Mouse (Mus musculus) cerebellum, adult 9-10 months (tissue): ENCODE measurements around the gene Lyrm2.

Source experiments
- DNase-seq: peaks from one replicate; pipeline ENCODE4 v3.0.0; 2022

Gene Lyrm2

DNA sequence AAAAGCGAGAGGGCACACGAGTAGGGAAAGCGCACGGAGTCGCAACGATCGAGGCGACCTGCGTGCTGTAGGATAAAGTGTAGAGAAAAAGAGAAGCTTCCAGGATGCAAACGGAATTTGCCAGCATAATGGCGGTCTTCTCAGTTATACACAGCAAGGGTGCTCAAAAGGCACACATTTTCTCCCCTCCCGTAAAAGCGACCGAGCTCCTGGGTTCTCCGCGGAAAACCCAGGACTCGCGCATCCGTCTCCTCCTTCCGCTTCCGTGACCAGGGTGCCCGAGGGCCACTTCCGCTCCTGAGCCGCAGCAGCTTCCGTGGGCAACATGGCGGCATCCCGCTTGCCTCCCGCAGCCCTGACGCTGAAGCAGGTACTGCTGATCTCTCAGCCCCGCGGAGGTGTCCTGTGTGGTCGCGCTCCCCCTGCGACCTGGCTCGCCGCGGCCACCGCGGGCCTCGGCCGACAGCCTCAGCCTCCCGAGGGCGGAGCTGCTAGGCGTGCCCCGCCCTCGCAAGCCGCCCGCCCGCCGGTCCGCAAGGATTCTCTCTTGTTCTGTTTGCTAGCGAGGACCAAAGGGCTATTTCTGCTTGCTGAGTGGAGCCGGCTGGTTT is at the start of gene Lyrm2:
Lyrm2 (plus strand) TSS at position 288 of the 611 bp plus-strand sequence.
- DNase-seq: peak; percentile 82

DNA sequence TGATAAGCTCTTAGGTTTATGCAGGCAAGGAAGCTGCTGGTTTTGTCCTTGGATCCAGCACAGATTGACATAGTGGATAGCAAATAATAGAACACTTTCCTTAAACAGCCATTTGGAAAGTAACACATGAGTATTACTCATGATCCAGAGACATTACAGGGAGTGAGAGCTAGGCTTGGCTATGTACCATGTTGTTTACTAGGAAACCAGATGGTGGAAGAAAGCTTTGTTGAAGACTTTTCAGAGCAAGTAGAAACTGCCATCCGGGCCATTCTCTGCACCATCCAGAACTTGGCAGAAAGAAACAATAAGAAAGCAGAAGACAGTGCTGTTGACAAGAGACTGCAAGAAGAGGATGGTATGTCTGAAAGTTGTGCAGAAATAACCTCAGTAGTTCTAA is 49.3 kb upstream of the Lyrm2 start:
- no peak for DNase-seq

DNA sequence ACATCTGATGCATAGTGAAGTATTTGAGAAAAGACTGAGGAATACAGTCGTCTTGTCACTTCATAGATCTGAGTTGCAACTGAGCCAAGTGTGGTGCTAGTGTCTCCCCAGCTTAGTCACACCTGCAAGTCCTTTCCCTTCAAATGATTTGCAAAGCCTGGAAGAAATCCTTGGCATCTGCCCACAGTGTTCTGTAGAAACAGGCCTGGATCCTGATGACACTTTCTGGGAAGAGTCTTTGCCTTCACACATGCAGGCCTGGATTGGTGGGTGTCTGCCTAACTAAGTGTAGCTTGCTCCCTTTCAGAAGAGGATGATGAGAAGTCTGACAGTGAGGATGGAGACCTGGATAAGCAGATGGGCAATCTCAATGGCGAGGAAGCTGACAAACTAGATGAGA is 42.6 kb upstream of the Lyrm2 start:
- no peak for DNase-seq

DNA sequence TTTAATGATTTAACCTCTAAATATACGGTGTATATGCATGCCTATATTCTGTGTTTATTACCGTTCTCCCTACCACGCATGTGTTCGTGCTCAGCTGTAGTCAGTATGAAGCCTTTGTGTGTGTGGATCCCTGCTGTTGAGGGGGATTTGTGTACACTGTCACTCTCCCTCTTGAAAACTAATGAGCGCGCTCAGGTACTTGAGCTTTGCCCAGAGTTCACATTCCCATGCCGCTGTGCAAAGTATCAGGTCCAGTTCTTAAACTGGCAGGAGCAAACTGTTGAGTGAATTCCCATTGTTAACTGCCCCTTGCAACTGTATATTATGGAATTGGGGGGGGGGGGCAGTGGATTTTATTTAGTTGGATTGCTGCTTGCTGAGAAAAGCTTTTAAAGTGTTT is 32.6 kb upstream of the Lyrm2 start:
- no peak for DNase-seq

- no peak for DNase-seq
Measured at GRCm38 (mm10) chr4:32768046-32768445, 32.0 kb upstream of the Lyrm2 start.

DNA sequence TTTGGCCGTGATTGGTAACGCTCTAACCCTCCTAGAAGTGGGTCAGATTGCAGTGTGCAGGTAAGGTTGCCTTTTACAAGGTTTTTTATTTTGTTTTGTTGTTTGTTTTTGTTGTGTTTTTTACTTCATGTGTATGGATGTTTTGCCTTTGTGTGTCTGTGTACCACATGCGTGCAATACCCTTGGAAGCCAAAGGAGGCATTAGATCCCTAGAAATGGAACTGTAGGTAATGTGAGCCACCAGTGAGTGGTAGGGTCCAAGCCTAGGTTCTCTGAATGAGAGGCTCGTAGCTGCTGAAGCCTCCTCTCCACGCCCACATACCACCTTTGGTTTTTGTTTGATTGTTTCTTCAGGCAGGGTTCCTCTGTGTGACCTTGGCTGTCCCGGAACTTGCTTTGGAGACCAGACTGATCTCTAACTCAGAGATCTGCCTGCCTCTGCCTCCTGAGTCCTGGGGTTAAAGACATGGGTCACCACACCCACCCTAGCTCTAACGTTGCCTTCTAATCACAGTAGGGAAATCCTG is 29.7 kb upstream of the Lyrm2 start:
- no peak for DNase-seq

GRCm38 (mm10) chr4:32779996-32780395 is 20.1 kb upstream of the Lyrm2 start:
- no peak for DNase-seq

DNA sequence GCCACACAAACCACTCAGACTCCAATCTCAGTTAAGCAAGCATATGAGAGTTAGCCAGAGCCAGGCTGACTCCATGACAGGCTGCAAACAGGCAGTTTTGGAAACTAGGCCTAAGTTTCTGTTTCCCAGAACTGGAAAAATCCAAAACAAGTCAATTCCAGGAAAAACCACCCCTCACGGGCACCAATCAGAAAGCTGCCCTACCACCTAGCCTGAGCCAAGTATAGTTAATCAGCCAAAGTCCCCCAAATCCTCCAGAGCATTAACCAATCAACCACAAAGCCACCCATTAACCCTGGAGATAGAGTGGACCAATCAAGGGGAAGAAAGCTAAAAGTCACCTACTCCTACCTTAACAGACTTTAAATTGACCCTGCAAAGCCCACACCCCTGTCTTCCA is 12.9 kb upstream of the Lyrm2 start:
- DNase-seq: no peak

DNA sequence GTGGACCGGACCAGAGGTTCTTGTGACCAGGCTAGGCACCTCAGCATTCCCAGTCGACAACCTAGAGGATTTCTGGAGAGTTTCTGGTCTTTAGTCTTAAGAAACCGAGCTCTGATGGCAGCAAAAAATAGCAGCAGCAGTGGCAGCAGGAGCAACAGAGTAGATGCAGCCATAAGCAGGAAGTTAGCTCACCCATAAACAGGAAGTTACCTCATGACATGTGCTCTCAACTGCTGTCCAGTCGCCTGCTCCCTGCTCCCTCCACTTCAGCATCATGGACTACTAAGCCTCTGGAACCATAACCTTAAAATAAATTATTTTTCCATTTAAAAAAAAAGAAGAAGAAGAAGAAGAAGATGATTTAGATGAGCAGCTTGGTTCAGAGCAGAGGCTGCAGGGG is 11.0 kb upstream of the Lyrm2 start:
- no peak for DNase-seq

DNA sequence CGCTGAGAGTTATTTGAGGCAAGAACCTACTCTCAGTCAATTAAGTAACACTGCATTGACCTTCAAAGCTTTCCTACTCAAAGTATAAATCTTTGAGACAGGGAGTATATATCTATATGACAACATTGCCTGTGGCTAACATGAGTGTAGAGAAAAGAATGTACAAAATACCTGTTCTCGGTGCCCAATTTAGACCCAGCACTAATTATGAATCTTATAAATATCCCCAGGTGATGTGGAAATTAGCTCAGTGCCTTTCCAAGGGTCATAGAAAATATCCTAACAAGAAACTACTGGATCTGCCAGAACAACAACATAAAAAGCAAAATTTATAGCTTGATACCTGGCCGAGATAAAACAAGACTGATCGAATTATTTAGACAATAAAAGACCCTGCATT is 1.1 kb upstream of the Lyrm2 start:
- DNase-seq: no peak

DNA sequence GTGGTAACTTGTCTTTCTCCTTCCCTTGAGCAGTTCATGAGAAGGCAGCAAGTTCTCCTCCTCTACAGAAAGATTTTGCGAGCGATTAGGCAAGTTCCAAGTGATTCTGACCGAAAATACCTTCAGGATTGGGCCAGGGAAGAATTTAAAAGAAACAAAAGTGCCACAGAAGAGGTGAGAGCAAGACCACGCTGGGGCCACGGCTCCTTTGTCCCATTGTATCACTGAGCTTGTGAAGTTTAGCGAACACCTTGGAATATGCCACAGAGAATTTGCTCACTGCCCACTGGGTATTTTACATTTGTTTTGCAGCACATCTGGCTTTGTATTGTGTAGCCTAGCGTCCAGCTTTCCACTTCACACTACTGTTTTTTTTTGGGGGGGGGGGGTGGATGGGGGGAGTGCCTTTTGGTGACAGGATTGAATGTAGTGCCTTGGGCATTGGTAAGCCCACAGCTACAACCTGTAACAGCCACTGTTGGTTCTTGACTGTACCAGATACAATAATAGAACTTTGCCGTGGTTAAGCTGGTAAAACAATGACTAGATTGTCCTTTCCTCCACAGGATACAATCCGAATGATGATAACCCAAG is 621 bp downstream of the Lyrm2 start:
- DNase-seq: no peak

DNA sequence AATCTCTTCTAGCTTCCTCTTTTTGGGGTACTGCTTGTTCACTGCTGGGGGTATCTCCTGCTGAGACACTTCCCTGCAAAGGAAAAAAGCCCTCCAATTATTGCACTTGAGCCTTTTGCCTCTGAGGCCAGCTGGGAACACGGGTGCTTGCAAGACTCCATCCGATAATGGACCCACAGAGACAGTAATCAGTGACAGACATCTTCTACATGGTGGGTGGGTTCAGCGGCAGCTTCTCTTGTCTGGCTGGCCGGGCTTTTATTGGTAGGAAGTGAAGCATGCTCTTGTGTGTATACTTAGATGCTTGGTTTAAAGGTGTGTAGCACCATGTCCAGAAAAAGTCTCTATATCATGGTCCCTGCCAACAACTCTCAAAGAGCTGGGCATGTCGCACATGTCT is 17.4 kb downstream of the Lyrm2 start:
- DNase-seq: no peak

DNA sequence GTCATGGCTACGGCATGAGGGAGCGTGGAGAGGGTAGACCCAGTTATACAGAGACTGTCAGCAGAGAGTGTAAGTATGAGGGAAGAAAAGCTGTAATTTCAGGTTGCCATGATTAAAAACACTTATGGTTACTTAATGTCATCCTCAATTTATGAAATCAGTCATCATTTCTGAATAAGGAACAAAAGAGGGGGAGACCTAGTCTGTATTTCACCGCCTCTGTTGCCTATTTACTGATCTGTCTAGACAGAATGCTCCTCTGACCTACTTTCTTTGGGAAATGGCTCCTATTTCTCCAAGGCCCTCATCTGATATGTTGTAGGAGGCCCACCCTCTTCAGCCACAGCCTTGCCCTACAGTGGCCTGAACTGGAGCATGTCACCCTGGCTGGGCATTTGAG is 20.6 kb downstream of the Lyrm2 start:
- no peak for DNase-seq

DNA sequence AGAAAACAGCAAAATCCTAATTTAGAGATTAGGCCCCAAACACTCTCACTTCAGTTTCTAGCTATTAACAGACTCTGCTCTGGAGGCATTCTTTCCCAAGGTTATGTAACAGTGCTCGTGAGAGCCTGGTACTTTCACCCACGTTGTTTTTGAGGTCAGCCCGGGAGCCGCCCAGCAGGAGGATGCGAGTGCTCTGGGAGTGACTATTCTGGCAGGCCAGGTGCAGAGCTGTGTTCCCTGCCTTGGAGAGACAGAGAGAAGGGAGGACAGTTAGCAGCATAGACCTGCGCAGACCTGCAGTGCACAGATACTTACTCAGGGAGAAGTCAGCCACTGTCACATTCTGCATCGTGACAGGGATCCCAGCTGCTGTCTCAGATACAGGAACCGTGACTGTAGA is 24.2 kb downstream of the Lyrm2 start:
- peak; percentile 58 for DNase-seq

GRCm38 (mm10) chr4:32826925-32827324 is 26.9 kb downstream of the Lyrm2 start:
- DNase-seq: peak; percentile 90

GRCm38 (mm10) chr4:32828385-32829077 is 28.5 kb downstream of the Lyrm2 start:
- no peak for DNase-seq

GRCm38 (mm10) chr4:32829316-32829715 is 29.3 kb downstream of the Lyrm2 start:
- no peak for DNase-seq

DNA sequence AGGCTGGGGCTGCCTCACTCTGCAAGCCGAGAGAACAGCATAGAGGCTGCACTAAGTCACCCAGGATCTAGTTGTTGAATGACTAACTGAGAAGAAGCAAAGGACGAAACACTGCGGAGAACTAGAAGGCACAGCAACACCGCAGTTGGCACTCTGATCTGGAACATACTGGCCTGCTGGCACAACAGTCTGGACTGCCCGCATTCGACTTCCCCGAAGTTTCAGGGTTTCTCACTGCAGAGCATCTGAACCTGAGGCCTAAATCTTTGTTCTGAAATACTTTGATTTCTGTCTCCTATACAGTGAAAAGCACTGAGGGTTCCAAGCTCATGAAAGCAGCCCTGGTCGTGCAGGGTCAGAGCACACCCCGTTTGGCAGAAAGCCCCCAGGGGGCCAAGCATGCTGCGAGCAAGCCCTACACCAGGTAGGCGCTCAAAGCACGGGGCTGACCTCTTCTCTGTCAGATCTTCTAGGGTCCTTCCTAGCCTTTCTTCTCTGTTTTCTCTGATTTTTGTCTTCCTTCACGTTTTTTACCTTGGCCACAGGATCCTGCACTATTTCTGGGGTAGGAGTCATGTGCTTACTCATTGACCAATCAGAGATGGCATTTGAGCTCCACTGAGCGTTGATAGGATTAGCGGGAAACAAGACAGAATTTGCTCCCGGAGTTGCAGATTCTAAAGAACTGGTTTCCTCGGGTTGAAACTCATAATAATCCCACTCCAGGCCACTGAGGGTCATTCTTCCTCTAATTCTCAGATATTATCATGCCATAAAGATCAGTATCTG is 33.6 kb downstream of the Lyrm2 start:
- DNase-seq: peak; percentile 60

- no peak for DNase-seq
Measured at GRCm38 (mm10) chr4:32834541-32834940, 34.5 kb downstream of the Lyrm2 start.

DNA sequence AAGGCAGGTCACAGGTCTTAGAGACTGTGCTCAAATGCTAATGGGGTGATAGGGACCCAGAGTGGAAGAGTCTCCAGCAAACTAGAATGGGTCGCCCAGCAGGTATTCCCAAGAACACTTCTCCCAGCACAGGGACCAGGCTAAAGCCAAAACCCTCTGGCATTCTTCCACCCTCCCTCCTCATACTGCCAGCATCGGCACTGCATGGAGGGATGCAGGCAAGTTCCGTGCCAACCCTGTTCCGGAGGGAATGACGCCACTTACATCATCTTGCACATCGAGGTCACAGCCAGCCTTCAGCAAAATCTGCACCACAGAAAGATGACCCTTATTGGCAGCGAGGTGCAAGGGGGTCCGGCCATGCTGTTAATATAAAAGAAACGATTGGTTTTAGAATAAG is 36.0 kb downstream of the Lyrm2 start:
- no peak for DNase-seq

DNA sequence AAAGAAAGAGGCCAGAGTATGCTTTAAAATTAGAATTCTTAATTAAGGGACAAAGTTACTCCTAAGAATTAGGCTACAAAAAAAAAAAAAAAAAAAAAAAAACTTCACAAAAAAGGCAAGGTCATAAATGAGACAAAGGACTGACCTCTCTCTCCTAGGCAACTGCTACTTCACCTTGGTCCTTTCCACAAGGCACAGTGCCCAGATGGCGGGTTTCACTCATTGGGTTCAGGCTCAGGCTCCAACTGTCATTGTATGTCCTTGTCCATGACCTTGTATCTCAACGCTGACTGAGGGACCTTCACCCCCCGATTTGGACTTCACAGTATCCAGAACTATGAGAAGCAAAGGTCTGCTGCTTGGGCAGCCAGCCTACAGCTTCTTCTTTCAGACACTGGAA is 38.3 kb downstream of the Lyrm2 start:
- no peak for DNase-seq
